Mouse (Mus musculus): Measurements from ENCODE around the gene Nsl1. TPM values are rescaled to one million over a fixed set of nuclear protein-coding genes. Genes with fewer than 3 reads are reported as not detected.

The Nsl1 gene
- polyA plus RNA-seq, 1 experiment from 2014 or later: 21.8 TPM

GRCm38 (mm10) chr1:191063700-191064099, 888 bp downstream of the Nsl1 start:
- WGBS: 60% methylated on average over 9 of the region's 9 CpGs
- H3K36me3 ChIP-seq: peaks cover 37% of the 10 kb centered on the region
- H3K4me1 ChIP-seq: peaks cover 16% of the 10 kb centered on the region
- no peak for DNase-seq (ENCODE audit: low spot score)
- no peaks in the 10 kb centered on the region for H3K27me3 ChIP-seq (ENCODE audit: insufficient read depth, poor library complexity, severe bottlenecking)
- no peaks in the 10 kb centered on the region for H3K9me3 ChIP-seq
- H3K4me3 ChIP-seq: peak overlapping the region; percentile 92
- H3K27ac ChIP-seq: peak overlapping the region; percentile 95

GRCm38 (mm10) chr1:191064535-191064934, 1.7 kb downstream of the Nsl1 start:
- Histone ChIP-seq H3K27me3 (ENCODE audit: insufficient read depth, poor library complexity, severe bottlenecking) (no peaks in the 10 kb centered on the region), H3K9me3 (no peaks in the 10 kb centered on the region), H3K36me3 (peaks cover 46% of the 10 kb centered on the region), H3K4me1 (peaks cover 16% of the 10 kb centered on the region), H3K27ac (no peak overlapping the region), H3K4me3 (no peak overlapping the region)
- 80% methylated on average over 2 of the region's 2 CpGs for WGBS
- DNase-seq (ENCODE audit: low spot score): no peak

- Histone ChIP-seq H3K27me3 (ENCODE audit: insufficient read depth, poor library complexity, severe bottlenecking) (no peaks in the 10 kb centered on the region), H3K9me3 (no peaks in the 10 kb centered on the region), H3K4me3 (no peak overlapping the region), H3K36me3 (peaks cover 52% of the 10 kb centered on the region), H3K4me1 (peaks cover 16% of the 10 kb centered on the region), H3K27ac (no peak overlapping the region)
- WGBS: 85% methylated on average over 4 of the region's 4 CpGs
- DNase-seq (ENCODE audit: low spot score): no peak
These were observed 2.4 kb downstream of the Nsl1 start for GRCm38 (mm10) chr1:191065188-191065587.

- peaks cover 84% of the 10 kb centered on the region for H3K36me3 ChIP-seq
These were observed 5.6 kb downstream of the Nsl1 start for GRCm38 (mm10) chr1:191068377-191068776.

GRCm38 (mm10) chr1:191070259-191070658, 7.4 kb downstream of the Nsl1 start:
- no peaks in the 10 kb centered on the region for H3K4me1 ChIP-seq
- H3K27me3 ChIP-seq (ENCODE audit: insufficient read depth, poor library complexity, severe bottlenecking): no peaks in the 10 kb centered on the region
- DNase-seq (ENCODE audit: low spot score): no peak
- 85% methylated on average over 4 of the region's 4 CpGs for WGBS
- peaks cover 96% of the 10 kb centered on the region for H3K36me3 ChIP-seq
- no peaks in the 10 kb centered on the region for H3K9me3 ChIP-seq
- no peak overlapping the region for H3K27ac ChIP-seq
- no peak overlapping the region for H3K4me3 ChIP-seq

More at GRCm38 (mm10) chr1:191068377-191068776, 5.6 kb downstream of the Nsl1 start:
- peaks cover 7% of the 10 kb centered on the region for H3K4me1 ChIP-seq
- no peak overlapping the region for H3K4me3 ChIP-seq
- no peak for DNase-seq (ENCODE audit: low spot score)
- H3K9me3 ChIP-seq: no peaks in the 10 kb centered on the region
- WGBS: 70% methylated on average over 5 of the region's 5 CpGs
- no peaks in the 10 kb centered on the region for H3K27me3 ChIP-seq (ENCODE audit: insufficient read depth, poor library complexity, severe bottlenecking)
- no peak overlapping the region; the same call in 1 of the 2 replicates for H3K27ac ChIP-seq

- H3K27me3 ChIP-seq (ENCODE audit: insufficient read depth, poor library complexity, severe bottlenecking): no peaks in the 10 kb centered on the region
- no peaks in the 10 kb centered on the region for H3K9me3 ChIP-seq
- WGBS: 88% methylated on average over 6 of the region's 6 CpGs
- no peak for DNase-seq (ENCODE audit: low spot score)
- H3K36me3 ChIP-seq: peaks cover 95% of the 10 kb centered on the region
- H3K4me1 ChIP-seq: no peaks in the 10 kb centered on the region
- H3K27ac ChIP-seq: no peak overlapping the region
- H3K4me3 ChIP-seq: no peak overlapping the region
These were observed 8.8 kb downstream of the Nsl1 start for GRCm38 (mm10) chr1:191071613-191072012.

GRCm38 (mm10) chr1:191072329-191072913, 9.6 kb downstream of the Nsl1 start:
- 94% methylated on average over 16 of the region's 16 CpGs for WGBS

GRCm38 (mm10) chr1:191073001-191073400, 10.2 kb downstream of the Nsl1 start:
- H3K27ac ChIP-seq: no peak overlapping the region
- WGBS: 90% methylated on average over 6 of the region's 6 CpGs
- H3K36me3 ChIP-seq: peaks cover 98% of the 10 kb centered on the region

More at GRCm38 (mm10) chr1:191072329-191072913, 9.6 kb downstream of the Nsl1 start:
- DNase-seq (ENCODE audit: low spot score): no peak
- H3K4me3 ChIP-seq: no peak overlapping the region
- no peak overlapping the region for H3K27ac ChIP-seq
- H3K9me3 ChIP-seq: no peaks in the 10 kb centered on the region
- peaks cover 98% of the 10 kb centered on the region for H3K36me3 ChIP-seq
- H3K4me1 ChIP-seq: no peaks in the 10 kb centered on the region
- no peaks in the 10 kb centered on the region for H3K27me3 ChIP-seq (ENCODE audit: insufficient read depth, poor library complexity, severe bottlenecking)

GRCm38 (mm10) chr1:191073486-191073885, 10.7 kb downstream of the Nsl1 start:
- WGBS: 88% methylated on average over 4 of the region's 4 CpGs
- Histone ChIP-seq H3K27ac (no peak overlapping the region), H3K27me3 (ENCODE audit: insufficient read depth, poor library complexity, severe bottlenecking) (no peaks in the 10 kb centered on the region), H3K9me3 (no peaks in the 10 kb centered on the region), H3K36me3 (peaks cover 98% of the 10 kb centered on the region), H3K4me1 (no peaks in the 10 kb centered on the region), H3K4me3 (no peak overlapping the region)
- no peak for DNase-seq (ENCODE audit: low spot score)

More at GRCm38 (mm10) chr1:191073001-191073400, 10.2 kb downstream of the Nsl1 start:
- Histone ChIP-seq H3K4me3 (no peak overlapping the region), H3K9me3 (no peaks in the 10 kb centered on the region), H3K27me3 (ENCODE audit: insufficient read depth, poor library complexity, severe bottlenecking) (no peaks in the 10 kb centered on the region), H3K4me1 (no peaks in the 10 kb centered on the region)
- DNase-seq (ENCODE audit: low spot score): no peak

GRCm38 (mm10) chr1:191075199-191075883, 12.5 kb downstream of the Nsl1 start:
- H3K4me1 ChIP-seq: no peaks in the 10 kb centered on the region
- WGBS: 49% methylated on average over 10 of the region's 10 CpGs
- no peaks in the 10 kb centered on the region for H3K27me3 ChIP-seq (ENCODE audit: insufficient read depth, poor library complexity, severe bottlenecking)
- H3K9me3 ChIP-seq: no peaks in the 10 kb centered on the region
- peaks cover 97% of the 10 kb centered on the region for H3K36me3 ChIP-seq
- no peak for DNase-seq (ENCODE audit: low spot score)
- no peak overlapping the region for H3K27ac ChIP-seq
- H3K4me3 ChIP-seq: no peak overlapping the region

- no peaks in the 10 kb centered on the region for H3K9me3 ChIP-seq
- no peak overlapping the region for H3K27ac ChIP-seq
- H3K4me3 ChIP-seq: no peak overlapping the region
- WGBS: 88% methylated on average over 8 of the region's 8 CpGs
- no peaks in the 10 kb centered on the region for H3K27me3 ChIP-seq (ENCODE audit: insufficient read depth, poor library complexity, severe bottlenecking)
- no peak for DNase-seq (ENCODE audit: low spot score)
- H3K4me1 ChIP-seq: no peaks in the 10 kb centered on the region
- H3K36me3 ChIP-seq: peaks cover 74% of the 10 kb centered on the region
These were observed 20.4 kb downstream of the Nsl1 start for GRCm38 (mm10) chr1:191083230-191083629.

- WGBS: 77% methylated on average over 5 of the region's 5 CpGs
- DNase-seq (ENCODE audit: low spot score): no peak
- peaks cover 56% of the 10 kb centered on the region for H3K36me3 ChIP-seq
These were observed 22.2 kb downstream of the Nsl1 start for GRCm38 (mm10) chr1:191084951-191085559.

GRCm38 (mm10) chr1:191085597-191085996, 22.8 kb downstream of the Nsl1 start:
- 85% methylated on average over 12 of the region's 12 CpGs for WGBS
- Histone ChIP-seq H3K9me3 (no peaks in the 10 kb centered on the region), H3K27me3 (ENCODE audit: insufficient read depth, poor library complexity, severe bottlenecking) (no peaks in the 10 kb centered on the region), H3K27ac (no peak overlapping the region), H3K36me3 (peaks cover 51% of the 10 kb centered on the region), H3K4me1 (peaks cover 8% of the 10 kb centered on the region; the same call in 1 of the 2 replicates), H3K4me3 (no peak overlapping the region)
- DNase-seq (ENCODE audit: low spot score): no peak

More at GRCm38 (mm10) chr1:191084951-191085559, 22.2 kb downstream of the Nsl1 start:
- no peaks in the 10 kb centered on the region for H3K9me3 ChIP-seq
- H3K4me3 ChIP-seq: no peak overlapping the region
- no peaks in the 10 kb centered on the region for H3K27me3 ChIP-seq (ENCODE audit: insufficient read depth, poor library complexity, severe bottlenecking)
- no peak overlapping the region for H3K27ac ChIP-seq
- H3K4me1 ChIP-seq: peaks cover 8% of the 10 kb centered on the region; the same call in 1 of the 2 replicates
